Mouse (Mus musculus) frontal cortex, adult 2 months (tissue): ENCODE data around the gene Isy1. TPM values are rescaled to one million over a fixed set of nuclear protein-coding genes. Genes with fewer than 3 reads are reported as not detected.

Source experiments
- DNase-seq, 2 experiments: peaks; one replicate each; pipeline ENCODE4 v3.0.0; 2022; ENCODE audit warnings: low spot score in 1 of 2; ENCODE audit errors: extremely low spot score in 1 of 2
- polyA plus RNA-seq: library from polyadenylated mRNA; depleted of rRNA; stranded (reverse); fragments of >200 nt; gene quantifications from 2 replicates; pipeline ENCODE4 v1.2.3, GENCODE M21; 2012

The Isy1 gene
- polyA plus RNA-seq, 1 experiment = 26.9 TPM

DNA sequence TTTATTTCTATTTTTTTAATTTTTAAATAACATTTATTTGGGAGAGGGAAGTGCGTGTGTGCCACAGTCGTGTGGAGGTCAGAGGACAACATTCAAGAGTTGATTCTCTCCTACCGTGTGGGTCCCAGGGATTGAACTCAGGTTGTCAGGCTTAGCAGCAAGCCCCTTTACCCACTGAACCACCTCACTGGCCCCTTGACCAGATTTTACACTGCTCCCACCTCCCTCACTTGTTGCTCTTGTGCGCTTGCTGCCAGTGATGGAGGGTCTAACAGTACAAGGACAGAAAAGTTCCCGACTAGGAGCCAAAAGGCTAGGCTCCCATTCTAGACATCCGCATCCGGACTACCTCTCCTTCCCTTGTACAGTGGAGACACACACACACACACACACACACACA is 33.1 kb downstream of the Isy1 start:
- no peak for DNase-seq

DNA sequence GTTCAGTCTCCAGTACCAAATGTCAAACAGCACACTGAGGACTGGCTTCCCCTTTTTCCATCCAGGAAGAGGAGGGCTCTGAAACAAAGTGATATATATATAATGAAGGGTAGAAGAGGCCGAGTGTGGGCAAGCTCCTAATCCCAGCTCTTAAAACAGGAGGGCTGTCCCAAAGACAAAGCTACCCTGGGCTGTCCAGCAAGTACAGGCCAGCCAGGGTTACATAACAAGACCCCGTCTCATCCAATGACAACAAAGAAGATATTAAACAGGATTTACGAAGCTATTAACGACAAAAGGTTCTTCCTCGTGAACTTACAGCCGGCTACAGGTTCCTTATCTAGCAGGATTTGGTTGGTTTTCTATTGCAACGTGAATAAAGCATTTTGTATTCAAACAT is 33.7 kb downstream of the Isy1 start:
- DNase-seq = no peak

DNA sequence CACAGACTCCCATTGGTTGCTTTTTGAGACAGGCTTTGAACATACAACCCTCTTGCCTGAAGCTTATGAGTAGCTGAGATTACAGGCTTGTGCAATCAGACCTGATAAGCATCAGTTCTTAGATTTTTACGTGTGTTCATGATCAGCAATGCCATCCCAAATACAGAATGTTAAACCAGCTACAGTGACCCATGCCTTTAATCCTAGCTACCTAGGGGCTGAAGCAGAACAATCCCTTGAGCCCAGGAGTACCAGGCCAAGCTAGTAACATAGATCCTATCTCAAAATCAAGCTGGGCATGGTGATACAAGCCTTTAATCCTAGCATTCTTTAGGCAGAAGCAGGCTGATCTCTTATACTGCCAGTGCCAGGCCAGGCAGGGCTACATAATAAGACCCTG is 34.6 kb downstream of the Isy1 start:
- no peak for DNase-seq

DNA sequence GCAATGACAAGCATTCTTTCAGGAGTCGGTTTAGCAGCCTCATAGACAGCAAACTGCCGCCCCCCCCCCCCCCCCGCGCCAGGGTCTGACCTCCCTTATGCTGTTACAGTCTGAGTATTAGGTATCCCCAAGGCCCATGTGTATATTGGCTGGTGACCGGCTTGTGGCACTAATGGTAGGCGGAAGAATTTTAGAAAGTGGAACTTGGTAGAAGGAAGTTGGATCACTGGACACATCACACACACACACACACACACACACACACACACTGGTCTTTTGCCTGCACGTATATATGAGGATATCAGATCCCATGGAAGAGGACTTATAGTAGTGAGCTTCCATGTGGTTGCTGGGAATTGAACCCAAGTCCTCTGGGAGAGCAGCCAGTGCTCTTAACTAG is 36.1 kb downstream of the Isy1 start:
- DNase-seq = no peak

DNA sequence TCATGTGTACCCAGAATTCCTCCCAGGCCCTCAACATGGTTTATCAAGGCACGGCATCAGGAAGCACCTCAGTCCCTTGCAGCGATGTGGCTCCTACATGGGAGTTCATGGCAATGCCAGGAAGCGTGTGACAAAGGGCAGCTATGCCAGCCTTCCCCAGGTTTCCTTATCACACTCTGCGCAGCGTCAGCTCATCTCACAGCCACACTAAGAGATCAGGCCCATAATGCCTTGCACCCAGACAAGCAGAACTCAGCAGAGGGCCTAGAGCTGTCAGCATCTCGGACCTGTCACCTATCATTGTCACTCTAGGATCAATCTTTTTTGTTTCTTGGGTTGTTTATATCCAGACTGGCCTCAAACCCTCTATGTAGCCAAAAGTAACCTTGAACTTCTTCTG is 39.0 kb downstream of the Isy1 start:
- DNase-seq = no peak

DNA sequence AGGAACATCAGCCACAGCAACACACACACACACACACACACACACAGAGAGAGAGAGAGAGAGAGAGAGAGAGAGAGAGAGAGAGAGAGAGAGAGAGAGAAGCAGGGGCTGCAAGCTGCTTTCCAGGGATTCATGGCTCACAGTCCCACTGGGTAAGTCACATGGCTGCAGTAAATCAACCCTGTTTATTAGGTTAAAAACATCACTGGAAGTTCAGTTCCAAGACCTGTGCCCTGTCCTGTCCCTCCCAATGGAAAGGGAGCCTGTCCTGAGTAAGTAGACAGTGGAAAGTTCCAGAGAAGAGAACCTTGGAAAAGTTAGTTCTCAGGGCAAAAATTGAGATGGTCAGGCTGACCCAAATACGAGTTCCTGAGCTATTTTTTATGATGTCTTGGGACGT is 41.3 kb downstream of the Isy1 start:
- DNase-seq = no peak

DNA sequence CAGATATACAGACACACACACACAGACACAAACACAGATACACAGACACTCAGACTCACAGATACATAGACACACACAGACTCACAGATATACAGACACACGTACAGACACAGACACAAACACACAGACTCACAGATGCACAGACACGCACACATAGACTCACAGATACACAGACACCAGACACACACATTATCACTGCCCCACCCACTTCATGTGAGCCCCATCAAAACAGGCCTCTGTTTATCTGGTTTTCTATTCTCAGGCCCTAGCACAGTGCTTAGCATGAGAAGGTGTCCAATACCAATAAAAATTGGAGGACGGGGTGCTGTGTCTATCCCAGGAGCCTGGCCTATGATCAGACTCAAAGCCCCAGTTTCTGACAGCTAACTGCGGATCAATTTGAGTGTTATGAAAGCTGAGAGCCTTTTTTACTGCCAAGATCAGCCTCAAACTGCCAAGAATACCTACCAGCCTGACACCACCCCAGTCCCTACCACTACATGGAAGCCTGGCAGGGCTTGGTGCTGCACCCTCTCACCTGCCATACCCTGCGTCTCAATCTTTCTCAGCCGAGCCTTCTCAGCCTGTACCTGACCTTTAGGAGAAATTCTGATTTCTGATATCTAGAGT is 42.2 kb downstream of the Isy1 start:
- no peak for DNase-seq

DNA sequence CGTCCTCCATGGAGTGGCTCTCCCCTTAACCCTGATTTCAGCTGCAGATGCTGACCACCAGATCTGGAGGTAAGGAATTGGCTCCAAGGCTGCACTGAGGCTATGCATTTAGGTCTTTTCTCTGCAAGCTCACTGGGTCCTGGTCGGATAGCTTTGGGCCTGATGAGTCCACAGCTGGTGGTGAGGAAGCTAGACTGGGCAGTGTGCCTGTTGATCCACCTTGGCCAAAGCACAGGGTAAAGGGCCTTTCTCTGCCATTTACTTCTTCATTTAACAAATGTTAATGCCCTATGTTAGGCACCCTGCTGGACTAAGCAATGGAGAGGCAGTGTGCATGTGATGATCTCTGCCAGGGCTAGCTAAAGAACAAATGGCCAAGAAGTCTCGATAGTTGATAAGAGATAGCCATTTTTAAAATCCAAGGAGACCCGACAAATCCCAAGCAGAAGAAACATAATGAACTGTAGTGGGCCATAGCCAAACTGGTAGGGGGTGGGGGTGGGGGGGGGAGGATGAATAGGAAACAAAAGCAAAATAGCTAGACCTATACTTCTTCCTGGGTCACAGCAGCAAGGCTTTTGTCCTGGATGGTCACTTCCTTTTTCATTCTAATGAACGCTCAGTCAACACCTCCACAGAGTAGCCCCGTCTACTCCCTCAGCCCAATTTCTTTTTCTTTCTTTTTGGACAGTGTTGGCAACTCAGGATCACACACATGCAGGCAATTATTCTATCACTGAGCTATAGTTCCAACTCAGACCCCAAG is 43.0 kb downstream of the Isy1 start:
- no peak for DNase-seq

DNA sequence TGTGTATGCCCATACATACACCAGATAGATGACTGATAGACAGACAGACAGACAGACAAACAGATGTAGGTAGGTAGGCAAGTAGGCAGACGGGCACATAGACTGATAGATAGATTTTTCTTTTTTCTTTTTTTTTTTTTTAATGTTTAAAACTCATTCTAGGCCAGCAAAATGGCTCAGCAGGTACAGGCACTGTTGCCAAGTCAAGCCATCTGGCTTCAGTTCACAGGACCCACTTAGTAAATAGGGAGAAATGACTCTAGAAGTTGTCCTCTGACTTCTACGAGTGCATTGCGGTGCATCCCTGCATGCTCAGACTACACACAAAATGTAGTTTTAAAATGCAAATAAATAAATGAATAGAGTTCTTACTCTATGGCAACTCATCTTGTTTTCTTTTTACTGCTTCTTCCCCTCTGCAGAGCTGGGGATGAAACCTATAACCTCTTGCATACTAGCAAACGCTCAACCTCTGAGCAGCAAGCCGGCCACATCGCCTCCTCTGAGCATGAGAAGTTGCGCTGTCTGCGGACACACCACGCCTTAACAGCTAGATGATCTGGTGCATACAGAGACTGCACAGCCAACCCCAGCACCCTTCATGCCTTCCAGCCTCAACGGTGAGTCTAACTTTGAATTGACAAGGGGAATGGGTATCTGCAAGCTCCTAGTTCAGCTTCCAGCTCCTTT is 44.6 kb downstream of the Isy1 start:
- DNase-seq = no peak

DNA sequence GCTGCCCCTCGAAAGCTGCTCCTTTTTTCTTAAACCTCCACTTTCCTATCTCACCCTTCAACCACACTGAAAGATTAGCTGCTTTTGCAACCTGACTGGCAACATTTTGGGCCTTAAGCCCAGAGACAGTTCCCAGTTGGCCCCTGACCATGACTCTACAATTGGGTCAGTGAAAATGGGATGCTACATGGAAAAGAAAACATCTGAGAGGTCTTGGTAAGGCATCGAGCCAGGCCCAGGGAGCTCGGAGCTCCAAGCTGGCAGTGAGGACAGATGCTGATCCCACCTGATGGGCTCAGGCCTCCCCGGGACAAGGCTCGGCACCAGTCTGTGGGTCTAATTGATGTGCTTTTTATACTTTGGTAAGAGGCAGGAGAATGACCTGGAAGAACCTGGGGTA is 46.8 kb downstream of the Isy1 start:
- no peak for DNase-seq

DNA sequence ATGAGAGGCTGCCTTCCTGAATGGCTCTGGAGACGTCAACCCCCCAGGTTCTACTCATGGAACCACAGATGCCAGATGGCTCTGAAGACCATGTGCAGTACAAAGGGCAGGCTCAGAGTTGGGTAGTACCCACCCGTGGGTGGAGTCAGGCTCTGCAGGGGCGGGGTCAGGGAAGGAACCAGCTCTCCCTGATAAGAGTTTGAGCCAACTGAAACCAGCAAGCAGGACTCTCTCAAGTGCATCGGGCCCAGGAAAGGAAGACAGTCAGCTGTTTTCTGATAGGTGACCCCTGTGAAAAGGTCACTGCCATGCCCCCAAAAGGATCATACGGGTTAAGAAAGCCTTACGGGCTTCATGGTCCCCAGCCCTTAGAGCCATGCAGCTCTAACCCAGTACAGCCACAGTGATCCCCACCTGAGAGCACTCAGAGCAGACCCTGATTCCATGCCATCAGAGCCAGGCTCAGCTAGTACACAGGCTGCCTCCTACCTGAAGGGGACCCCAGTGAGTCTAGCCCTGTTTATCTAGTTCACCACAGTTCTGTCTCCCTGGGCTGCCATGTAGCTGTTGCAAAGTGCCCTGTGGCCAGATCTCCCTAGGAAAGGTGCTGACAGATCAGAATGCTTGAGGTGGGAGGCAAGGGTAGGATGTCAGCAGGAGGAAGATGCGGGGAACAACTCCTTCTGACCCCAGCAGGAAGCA is 47.7 kb downstream of the Isy1 start:
- DNase-seq = no peak

DNA sequence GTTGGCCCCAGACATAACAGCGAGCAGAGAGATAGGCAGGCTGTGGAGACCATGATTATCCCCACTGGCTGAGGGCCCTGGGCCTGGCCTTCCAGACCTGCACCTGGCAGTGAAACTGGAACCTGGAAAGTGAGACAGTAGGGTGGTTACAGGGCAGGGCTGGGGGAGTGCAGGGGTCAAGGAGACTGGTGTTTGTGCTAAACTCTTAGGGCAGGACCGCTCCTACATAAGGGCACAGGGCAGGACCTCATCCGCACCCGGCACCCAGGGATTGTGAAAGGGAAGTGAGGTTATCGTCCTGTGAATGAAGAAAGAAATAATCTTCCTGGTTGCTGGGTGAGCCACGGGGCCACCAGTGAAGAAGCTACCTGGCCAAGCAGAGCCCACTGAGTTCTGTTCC is 48.8 kb downstream of the Isy1 start:
- no peak for DNase-seq

DNA sequence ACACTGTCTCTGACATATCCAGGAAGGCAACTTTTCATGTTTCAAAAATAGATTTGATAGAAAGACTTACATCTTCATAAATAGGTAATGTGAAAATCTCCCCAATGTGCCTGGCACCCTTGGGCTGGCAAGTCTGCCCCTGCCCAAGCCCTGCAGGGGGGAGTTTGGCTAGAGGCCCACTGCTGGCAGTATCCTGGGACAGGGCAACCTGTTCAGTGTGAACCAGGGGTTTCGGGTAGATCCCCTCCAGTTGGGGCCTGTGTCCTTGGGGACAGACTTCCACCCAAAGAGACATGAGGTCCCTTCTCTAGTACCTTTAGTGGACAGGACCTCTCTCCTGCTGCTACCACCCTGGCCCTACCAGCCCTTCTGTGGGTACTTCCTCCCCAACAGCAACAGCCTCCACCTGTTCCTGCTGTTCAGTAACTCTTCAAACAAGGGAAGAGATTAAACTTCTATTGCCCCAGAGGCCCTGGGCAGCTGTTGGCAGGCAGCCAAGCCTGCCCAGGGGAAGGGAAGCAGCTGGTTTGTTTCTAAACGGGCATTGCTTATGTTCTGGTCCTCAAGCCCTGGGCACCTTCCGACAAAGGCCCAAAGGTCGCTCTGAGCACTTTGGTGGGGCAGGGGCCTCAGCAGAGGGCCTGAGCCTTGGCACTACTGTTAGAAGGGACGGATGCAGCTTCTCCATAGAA is 49.6 kb downstream of the Isy1 start:
- no peak for DNase-seq

DNA sequence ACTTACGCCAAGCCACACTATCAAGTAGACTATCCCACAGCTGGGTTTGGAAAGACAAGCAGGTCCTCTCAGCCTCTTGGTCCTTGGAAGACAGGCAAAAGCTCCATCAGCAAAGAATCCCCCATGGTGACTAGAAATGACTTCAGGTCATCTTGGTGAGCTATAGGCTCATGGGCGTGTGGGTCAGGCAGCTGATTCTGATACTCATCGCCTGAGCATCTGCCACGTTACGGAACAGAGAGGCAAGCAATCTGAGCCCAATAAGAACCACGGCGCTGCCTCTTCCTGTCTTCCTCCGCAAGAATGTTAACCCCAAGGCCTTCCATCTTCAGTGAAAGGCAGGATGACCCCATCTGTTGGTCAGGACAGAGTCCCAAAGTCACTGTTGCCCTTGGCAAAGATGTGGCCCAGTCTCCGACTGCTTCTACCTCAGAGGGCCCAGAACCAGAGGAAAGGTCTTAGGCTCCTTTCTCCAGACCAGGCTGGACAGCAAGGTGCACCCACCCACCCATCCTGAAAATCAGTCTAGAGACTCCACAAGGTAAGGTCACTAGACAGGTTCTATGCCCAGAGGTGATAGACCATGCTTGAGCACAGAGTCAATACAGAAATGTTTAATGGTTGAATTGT is 50.2 kb downstream of the Isy1 start:
- DNase-seq = no peak

DNA sequence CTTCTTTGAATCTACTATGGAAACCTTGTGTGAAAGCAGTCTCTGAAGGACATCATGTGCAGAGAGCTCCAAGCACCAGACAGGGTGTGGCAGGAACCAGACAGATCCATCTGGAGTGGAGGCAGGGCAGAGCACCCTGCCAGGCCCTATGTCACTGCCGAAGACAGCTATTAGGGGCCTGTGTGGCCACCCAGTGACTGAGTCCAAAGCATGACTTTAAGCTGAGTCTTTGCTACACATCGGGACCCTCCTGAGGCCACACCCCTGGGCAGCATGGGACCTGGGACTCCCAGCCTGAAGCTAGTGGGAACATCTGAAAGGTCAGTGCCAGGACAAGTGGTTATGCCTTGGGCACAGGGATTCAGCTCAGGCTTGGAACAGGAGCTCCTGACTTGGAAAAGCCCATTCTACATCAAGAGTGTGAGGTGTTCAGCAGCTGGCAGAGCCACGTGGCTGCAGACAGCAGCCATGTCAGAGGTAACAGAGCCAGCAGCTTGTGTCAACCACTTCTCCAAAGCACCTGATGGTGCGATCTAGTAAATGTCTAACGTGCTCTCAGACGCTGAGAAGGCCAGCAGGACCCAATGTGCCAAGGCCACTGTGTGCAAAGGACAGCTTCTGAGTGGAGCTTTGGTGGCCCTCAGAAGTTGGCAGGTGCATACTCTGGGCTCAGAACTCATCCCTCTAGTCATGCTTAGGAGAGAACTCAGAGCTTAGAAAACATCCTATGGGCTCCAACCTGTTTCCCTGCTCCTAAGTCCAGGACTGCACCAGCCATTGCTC is 51.3 kb downstream of the Isy1 start:
- DNase-seq = no peak

DNA sequence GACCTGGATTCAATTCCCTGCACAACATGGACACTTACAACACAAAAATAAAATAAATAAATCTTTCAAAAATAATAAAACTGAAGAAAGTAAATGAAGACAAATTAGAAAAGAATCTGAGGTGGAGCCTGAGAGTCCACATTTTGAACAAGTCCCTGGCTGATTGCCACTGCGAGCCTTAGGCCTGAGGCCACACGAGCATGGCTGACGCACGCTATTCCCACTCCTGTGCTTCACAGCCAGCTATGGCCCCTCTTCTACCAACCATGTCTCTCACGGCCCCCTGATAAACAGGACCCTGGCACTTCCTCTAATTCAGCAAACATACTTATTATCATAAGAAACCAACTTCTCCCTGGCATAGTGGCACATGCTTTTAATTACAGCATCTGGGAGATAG is 52.0 kb downstream of the Isy1 start:
- DNase-seq = no peak

DNA sequence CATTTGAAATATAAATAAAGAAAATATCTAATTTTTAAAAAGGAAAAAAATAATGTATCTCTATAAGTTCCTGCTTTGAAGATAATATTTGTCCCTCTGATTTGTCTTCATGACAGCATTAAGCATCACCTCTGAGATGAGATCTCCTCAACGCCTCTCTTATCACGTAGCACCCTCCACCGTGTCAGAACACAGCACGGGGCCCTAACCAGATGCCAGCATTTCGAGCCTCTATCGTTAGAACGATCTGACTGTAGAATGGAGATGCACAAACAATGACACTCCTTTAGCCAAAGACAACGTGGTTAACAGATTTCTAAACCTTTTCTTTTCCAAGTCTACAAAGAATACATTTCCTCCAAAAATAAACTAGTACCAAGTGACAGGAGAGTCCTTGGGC is 54.6 kb downstream of the Isy1 start:
- no peak for DNase-seq

DNA sequence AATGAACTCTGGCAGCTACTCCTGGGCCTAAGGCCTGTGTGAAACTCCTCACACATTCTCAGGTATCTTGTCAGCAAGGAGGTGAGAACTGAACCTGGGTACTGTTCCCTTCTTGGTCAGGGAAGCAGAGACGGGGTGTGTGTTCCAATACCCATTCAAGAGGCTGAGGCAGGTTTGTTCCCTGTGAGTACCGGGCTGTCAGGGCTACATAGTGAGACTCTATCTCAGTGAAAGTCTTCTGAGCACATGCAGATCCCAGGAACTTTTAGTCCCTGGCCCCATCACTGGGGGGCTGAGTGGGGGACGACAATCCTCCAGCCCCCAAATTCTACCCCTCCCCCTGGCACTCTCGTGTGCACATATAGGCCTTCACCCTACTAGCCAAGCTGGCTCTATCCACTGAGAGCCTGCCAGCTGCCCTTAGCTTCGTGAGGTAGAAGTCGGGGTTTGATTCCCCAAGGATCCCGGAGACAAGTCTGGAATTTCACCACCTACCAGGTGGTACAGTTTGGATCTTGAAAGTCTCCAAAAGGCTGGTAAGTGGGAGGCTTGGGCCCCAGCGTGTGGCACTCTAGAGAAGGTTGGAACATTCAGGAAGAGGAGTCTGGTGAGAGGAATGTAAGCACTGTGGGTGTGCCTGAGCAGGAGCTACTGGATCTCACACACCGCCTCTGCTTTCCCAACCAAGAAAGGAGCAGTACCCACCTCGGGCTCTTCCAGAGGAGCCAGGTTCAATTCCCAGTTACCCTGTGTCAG is 57.9 kb downstream of the Isy1 start:
- DNase-seq = no peak
